Mouse (Mus musculus) kidney, embryonic 16.5 days (tissue): ENCODE measurements at regions not wholly inside any gene's neighbourhood (a gene's known extent, or its start where the extent isn't known, plus 50 kb on each side); places are given as distances from the start of the nearest gene placed in this dataset.

Experiments
- ATAC-seq: fragments of 200-750 bp; cut with Nextera tagmentation; 2 replicates; pipeline ENCODE4 v1.8.0; 2017; ENCODE audit warnings: moderate TSS enrichment; ENCODE audit not compliant: low FRiP score, low TSS enrichment
- H3K27ac ChIP-seq: fragments of 300-500 bp; sonication (generic); 2 replicates; pipeline ENCODE4 v1.5.1; 2014; ENCODE audit warnings: low read length
- H3K27me3 ChIP-seq: fragments of 300-500 bp; sonication (generic); 2 replicates; pipeline ENCODE4 v1.6.1; 2014; ENCODE audit warnings: low read length, control low read depth, mixed read lengths; ENCODE audit not compliant: insufficient read depth
- H3K36me3 ChIP-seq: fragments of 300-500 bp; sonication (generic); 2 replicates; pipeline ENCODE4 v1.6.1; 2014; ENCODE audit warnings: low read length, control low read depth, mixed read lengths; ENCODE audit not compliant: insufficient read depth
- H3K4me1 ChIP-seq: fragments of 300-500 bp; sonication (generic); 2 replicates; pipeline ENCODE4 v1.6.1; 2014; ENCODE audit warnings: low read length, control low read depth, mixed read lengths; ENCODE audit not compliant: insufficient read depth
- H3K4me2 ChIP-seq: fragments of 300-500 bp; sonication (generic); replicated peaks from 2 replicates; pipeline ENCODE4 v1.6.1; 2014; ENCODE audit warnings: low read depth, low read length
- H3K4me3 ChIP-seq: fragments of 300-500 bp; sonication (generic); 2 replicates; pipeline ENCODE4 v1.5.1; 2014; ENCODE audit warnings: mild to moderate bottlenecking, low read length
- H3K9ac ChIP-seq: fragments of 300-500 bp; sonication (generic); replicated peaks from 2 replicates; pipeline ENCODE4 v1.6.1; 2014; ENCODE audit warnings: low read length
- H3K9me3 ChIP-seq: fragments of 300-500 bp; sonication (generic); 2 replicates; pipeline ENCODE4 v1.6.1; 2016; ENCODE audit warnings: low read length, control low read depth
- WGBS: fragments of 180-500 bp; shearing (Covaris S2); extraction: QIAGEN DNeasy Blood & Tissue Kit; methylation state at CpG from one replicate; pipeline ENCODE4 v1.1.7; 2014; 5-methylcytosine and 5-hydroxymethylcytosine counted together

DNA sequence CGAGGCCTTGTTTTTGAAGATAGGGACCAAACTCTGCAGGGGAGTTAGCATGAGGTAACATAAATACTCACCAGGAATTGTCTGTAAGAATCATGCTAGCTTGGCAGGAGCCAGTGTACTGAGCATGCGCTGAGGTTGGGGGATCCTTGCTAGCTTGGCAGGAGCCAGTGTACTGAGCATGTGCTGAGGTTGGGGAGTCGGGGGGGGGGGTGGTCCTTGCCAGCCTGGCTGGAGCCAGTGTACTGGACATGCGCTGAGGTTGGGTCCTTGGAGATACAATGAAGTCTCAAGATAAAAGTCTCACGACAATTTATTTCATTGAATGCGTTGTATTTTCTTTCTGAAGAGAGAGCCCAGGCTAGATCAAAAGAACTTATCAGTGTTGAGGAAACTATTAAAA is 96.2 kb upstream of the Zfp827 start:
- ATAC-seq: no peak
- H3K4me2 ChIP-seq: no peak overlapping the region
- WGBS: 70% methylated on average over 6 of the region's 6 CpGs
- H3K27me3 ChIP-seq: no peaks in the 10 kb centered on the region
- H3K9me3 ChIP-seq: no peaks in the 10 kb centered on the region
- no peak overlapping the region for H3K4me3 ChIP-seq
- H3K9ac ChIP-seq: no peak overlapping the region
- no peaks in the 10 kb centered on the region for H3K4me1 ChIP-seq
- no peak overlapping the region for H3K27ac ChIP-seq
- no peaks in the 10 kb centered on the region for H3K36me3 ChIP-seq

DNA sequence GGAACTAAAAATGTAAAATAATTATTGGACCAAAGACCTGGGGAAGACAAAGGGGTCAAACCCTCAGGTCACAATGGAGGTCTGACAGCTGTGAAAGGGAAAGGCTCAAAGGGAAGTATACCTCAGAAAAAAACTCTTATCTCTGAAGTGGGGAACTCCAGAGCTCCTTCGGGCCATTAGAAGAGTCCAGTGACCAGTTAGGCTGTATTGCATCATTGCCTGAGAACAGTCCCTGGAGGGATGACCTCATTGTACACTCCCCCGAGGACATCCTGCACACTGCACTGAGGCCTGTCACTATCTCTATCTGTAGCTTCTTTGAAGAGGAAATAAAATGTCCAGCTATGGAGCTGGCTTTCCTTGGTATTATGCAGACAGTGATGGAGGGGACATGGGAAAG is 88.2 kb upstream of the Zfp827 start:
- Histone ChIP-seq H3K9ac (no peak overlapping the region), H3K4me1 (no peaks in the 10 kb centered on the region), H3K4me3 (no peak overlapping the region), H3K9me3 (no peaks in the 10 kb centered on the region), H3K27ac (no peak overlapping the region), H3K27me3 (no peaks in the 10 kb centered on the region), H3K36me3 (no peaks in the 10 kb centered on the region), H3K4me2 (no peak overlapping the region)
- no peak for ATAC-seq
- 52% methylated on average over 2 of the region's 2 CpGs for WGBS

DNA sequence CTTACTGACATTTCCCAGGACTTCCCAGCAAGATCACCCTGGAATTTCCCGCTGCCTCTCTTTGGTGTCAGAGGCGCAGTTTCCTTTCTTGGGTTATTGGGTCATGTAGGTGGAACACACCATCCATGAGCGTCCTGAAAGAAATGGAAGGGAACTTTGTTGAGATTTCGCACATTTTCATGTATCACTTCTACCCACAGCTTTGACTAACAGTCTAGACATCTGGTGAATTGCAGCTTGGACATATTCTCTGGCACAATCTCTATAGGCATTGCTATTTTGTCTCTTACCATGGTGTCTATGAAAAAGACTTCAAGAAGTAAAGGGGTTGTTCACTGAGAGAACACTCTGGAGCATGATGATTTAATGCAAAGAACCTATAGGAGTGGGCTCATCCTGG is 86.7 kb upstream of the Zfp827 start:
- no peaks in the 10 kb centered on the region for H3K36me3 ChIP-seq
- H3K27ac ChIP-seq: no peak overlapping the region
- no peak overlapping the region for H3K4me2 ChIP-seq
- WGBS: 90% methylated on average over 4 of the region's 4 CpGs
- no peaks in the 10 kb centered on the region for H3K4me1 ChIP-seq
- H3K4me3 ChIP-seq: no peak overlapping the region
- H3K27me3 ChIP-seq: no peaks in the 10 kb centered on the region
- H3K9ac ChIP-seq: no peak overlapping the region
- ATAC-seq: no peak
- no peaks in the 10 kb centered on the region for H3K9me3 ChIP-seq

DNA sequence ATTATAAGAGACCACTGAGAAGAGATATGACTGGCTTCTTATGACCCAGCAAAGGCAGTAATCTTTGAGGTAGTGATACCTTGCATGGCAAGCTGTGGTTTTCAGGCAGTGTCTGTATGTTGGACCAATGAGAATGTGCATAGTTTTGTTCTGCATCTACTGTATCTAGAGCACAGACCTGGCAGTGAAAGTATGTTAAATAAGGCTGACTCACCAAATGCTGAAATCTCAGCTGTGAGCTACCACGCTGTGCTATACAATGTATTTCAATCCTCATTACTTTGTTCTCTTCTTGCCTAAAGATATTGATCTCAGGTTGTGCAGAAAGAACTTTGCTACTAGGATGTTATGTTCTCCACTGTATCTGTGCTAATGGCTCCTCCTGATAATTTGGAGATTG is 83.9 kb upstream of the Zfp827 start:
- Histone ChIP-seq H3K27me3 (no peaks in the 10 kb centered on the region), H3K36me3 (no peaks in the 10 kb centered on the region), H3K9me3 (no peaks in the 10 kb centered on the region), H3K27ac (no peak overlapping the region), H3K4me3 (no peak overlapping the region), H3K4me2 (no peak overlapping the region), H3K9ac (no peak overlapping the region), H3K4me1 (no peaks in the 10 kb centered on the region)
- 93% methylated on average over 1 of the region's 1 CpGs for WGBS
- no peak for ATAC-seq

DNA sequence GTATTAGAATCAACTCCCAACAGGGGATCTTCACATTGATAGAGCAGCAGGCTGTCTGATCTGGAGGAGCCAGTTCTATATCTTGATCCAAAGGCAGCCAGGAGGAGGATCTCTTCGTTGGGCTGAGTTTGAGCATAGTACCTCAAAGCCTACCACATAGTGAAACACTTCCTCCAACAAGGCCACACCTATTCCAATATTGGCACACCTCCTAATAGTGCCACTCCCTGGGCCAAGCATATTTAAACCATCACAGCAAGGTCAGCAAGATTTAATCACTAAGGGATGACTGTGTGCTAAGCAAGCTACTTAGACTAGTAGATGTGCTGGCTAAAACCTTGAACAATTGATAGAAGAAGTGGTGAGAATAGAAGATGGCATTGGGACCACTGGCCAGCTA is 82.6 kb upstream of the Zfp827 start:
- H3K4me1 ChIP-seq: no peaks in the 10 kb centered on the region
- H3K9me3 ChIP-seq: no peaks in the 10 kb centered on the region
- H3K36me3 ChIP-seq: no peaks in the 10 kb centered on the region
- no peaks in the 10 kb centered on the region for H3K27me3 ChIP-seq
- H3K9ac ChIP-seq: no peak overlapping the region
- no peak for ATAC-seq
- H3K4me2 ChIP-seq: no peak overlapping the region
- 30% methylated on average over 1 of the region's 1 CpGs for WGBS
- no peak overlapping the region for H3K4me3 ChIP-seq
- H3K27ac ChIP-seq: no peak overlapping the region

DNA sequence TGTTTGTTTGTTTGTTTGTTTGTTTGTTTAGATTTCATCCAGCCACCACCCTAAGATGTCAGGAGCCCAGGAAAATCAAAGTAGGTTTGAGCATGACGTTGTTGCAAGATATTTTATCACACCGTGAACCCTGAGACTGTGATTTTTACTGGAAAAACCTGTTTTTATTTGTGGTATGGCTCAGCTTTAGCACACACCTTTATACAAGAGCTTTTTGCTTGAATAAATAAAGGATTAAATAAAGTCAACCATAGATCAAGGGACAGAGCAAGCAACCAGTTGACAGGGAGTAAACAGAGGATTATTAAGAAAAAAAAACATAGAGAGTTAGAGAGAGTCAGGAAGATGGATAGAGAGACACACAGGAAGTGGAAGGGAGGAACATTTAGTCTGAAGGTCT is 82.2 kb upstream of the Zfp827 start:
- no peak overlapping the region for H3K9ac ChIP-seq
- ATAC-seq: no peak
- 77% methylated on average over 2 of the region's 2 CpGs for WGBS
- H3K9me3 ChIP-seq: no peaks in the 10 kb centered on the region
- H3K4me1 ChIP-seq: no peaks in the 10 kb centered on the region
- no peak overlapping the region for H3K4me2 ChIP-seq
- no peak overlapping the region for H3K27ac ChIP-seq
- H3K36me3 ChIP-seq: no peaks in the 10 kb centered on the region
- no peak overlapping the region for H3K4me3 ChIP-seq
- no peaks in the 10 kb centered on the region for H3K27me3 ChIP-seq

DNA sequence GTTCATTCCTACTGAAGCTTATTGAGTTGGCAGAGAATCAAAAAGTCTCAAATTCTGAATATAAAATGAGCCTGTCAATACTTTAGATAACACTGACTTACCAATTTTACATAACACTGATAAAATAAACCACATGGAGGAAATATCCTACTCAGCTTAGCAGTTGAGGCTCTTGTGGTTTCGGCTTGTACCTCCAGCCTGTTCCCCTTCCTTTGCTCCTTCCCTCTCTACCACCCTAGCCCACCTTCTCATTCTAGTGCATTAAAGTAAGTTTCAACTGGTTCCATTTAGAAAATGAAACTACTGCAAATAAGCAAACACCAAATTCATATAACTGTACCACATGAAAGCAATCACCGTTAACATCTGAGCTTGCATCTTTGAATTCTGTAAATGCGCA is 53.2 kb upstream of the Zfp827 start:
- Histone ChIP-seq H3K9ac (no peak overlapping the region), H3K27me3 (no peaks in the 10 kb centered on the region)
- 94% methylated on average over 3 of the region's 3 CpGs for WGBS

More for the DNA sequence above, 53.2 kb upstream of the Zfp827 start:
- no peak for ATAC-seq
- H3K4me2 ChIP-seq: no peak overlapping the region
- H3K4me3 ChIP-seq: no peak overlapping the region
- no peak overlapping the region for H3K27ac ChIP-seq
- H3K9me3 ChIP-seq: no peaks in the 10 kb centered on the region
- H3K36me3 ChIP-seq: no peaks in the 10 kb centered on the region
- H3K4me1 ChIP-seq: no peaks in the 10 kb centered on the region
